Mouse (Mus musculus) liver, embryonic 11.5 days (tissue): Measurements from ENCODE around the gene Cabp1. TPM values are rescaled to one million over a fixed set of nuclear protein-coding genes. Genes with fewer than 3 reads are reported as not detected.

Experiments used
- ATAC-seq: fragments of 200-750 bp; cut with Nextera tagmentation; replicated peaks from 2 replicates; pipeline ENCODE4 v1.8.0; 2017; ENCODE audit warnings: moderate number of reproducible peaks, mild to moderate bottlenecking, moderate TSS enrichment, moderate library complexity; ENCODE audit not compliant: low FRiP score
- DNase-seq: peaks from one replicate; pipeline ENCODE4 v3.0.0-alpha.2; 2017; ENCODE audit warnings: low spot score
- H3K27ac ChIP-seq: fragments of 300-500 bp; sonication (generic); 2 replicates; pipeline ENCODE4 v1.5.1; 2014; ENCODE audit warnings: mild to moderate bottlenecking, low read depth, low read length, control low read depth
- H3K27me3 ChIP-seq: fragments of 300-500 bp; sonication (generic); replicated peaks from 2 replicates; pipeline ENCODE4 v1.6.1; 2014; ENCODE audit warnings: low read length, mixed read lengths; ENCODE audit not compliant: control insufficient read depth, insufficient read depth
- H3K36me3 ChIP-seq: fragments of 300-500 bp; sonication (generic); 2 replicates; pipeline ENCODE4 v1.6.1; 2014; ENCODE audit warnings: mild to moderate bottlenecking, low read length, moderate library complexity, mixed read lengths; ENCODE audit not compliant: control insufficient read depth, insufficient read depth
- H3K4me1 ChIP-seq: fragments of 300-500 bp; sonication (generic); replicated peaks from 2 replicates; pipeline ENCODE4 v1.6.1; 2014; ENCODE audit warnings: low read length, mixed read lengths; ENCODE audit not compliant: control insufficient read depth, insufficient read depth
- H3K4me2 ChIP-seq: fragments of 300-500 bp; sonication (generic); 2 replicates; pipeline ENCODE4 v1.6.1; 2014; ENCODE audit warnings: mild to moderate bottlenecking, control low read depth, moderate library complexity
- H3K4me3 ChIP-seq: fragments of 300-500 bp; sonication (generic); 2 replicates; pipeline ENCODE4 v1.5.1; 2014; ENCODE audit warnings: low read depth, low read length, control low read depth
- H3K9ac ChIP-seq: fragments of 300-500 bp; sonication (generic); 2 replicates; pipeline ENCODE4 v1.6.1; 2014; ENCODE audit warnings: low read depth, low read length, control low read depth
- H3K9me3 ChIP-seq: fragments of 300-500 bp; sonication (generic); 2 replicates; pipeline ENCODE4 v1.6.1; 2016; ENCODE audit warnings: low read length, inconsistent platforms, mixed read lengths; ENCODE audit not compliant: control insufficient read depth
- WGBS: fragments of 180-500 bp; shearing (Covaris S2); extraction: QIAGEN DNeasy Blood & Tissue Kit; methylation state at CpG from one replicate; pipeline ENCODE4 v1.1.7; 2014; 5-methylcytosine and 5-hydroxymethylcytosine counted together
- polyA plus RNA-seq: library from polyadenylated mRNA; unstranded; fragments of >200 nt; fragmentation: Nextera tagmentation; extraction: Ambion mirVana; gene quantifications from 2 replicates; pipeline ENCODE4 v1.2.1, GENCODE M21; 2014

Cabp1 gene
- polyA plus RNA-seq, 1 experiment from 2014 or later, result 0.89 TPM

GRCm38 (mm10) chr5:115204562-115205311, 10.6 kb upstream of the Cabp1 start:
- Histone ChIP-seq H3K27me3 (peaks cover 26% of the 10 kb centered on the region), H3K9me3 (no peaks in the 10 kb centered on the region), H3K4me3 (peak overlapping the region; percentile 33), H3K4me2 (peak overlapping the region; percentile 63), H3K36me3 (no peaks in the 10 kb centered on the region), H3K27ac (no peak overlapping the region), H3K4me1 (peaks cover 10% of the 10 kb centered on the region), H3K9ac (peak overlapping the region; percentile 37; the same call in 1 of the 2 replicates)
- ATAC-seq (no peak), DNase-seq (peak; percentile 61)
- WGBS, result 4% methylated on average over 31 of the region's 31 CpGs

- Histone ChIP-seq H3K36me3 (no peaks in the 10 kb centered on the region), H3K9me3 (no peaks in the 10 kb centered on the region), H3K4me2 (peak overlapping the region; percentile 63), H3K27ac (no peak overlapping the region), H3K4me3 (peak overlapping the region; percentile 33; the same call in 1 of the 2 replicates), H3K4me1 (peaks cover 10% of the 10 kb centered on the region), H3K9ac (peak overlapping the region; percentile 37; the same call in 1 of the 2 replicates), H3K27me3 (peaks cover 26% of the 10 kb centered on the region)
- DNase-seq (no peak), ATAC-seq (no peak)
- 12% methylated on average over 23 of the region's 23 CpGs for WGBS
These were observed 9.8 kb upstream of the Cabp1 start for GRCm38 (mm10) chr5:115203735-115204561.

DNA sequence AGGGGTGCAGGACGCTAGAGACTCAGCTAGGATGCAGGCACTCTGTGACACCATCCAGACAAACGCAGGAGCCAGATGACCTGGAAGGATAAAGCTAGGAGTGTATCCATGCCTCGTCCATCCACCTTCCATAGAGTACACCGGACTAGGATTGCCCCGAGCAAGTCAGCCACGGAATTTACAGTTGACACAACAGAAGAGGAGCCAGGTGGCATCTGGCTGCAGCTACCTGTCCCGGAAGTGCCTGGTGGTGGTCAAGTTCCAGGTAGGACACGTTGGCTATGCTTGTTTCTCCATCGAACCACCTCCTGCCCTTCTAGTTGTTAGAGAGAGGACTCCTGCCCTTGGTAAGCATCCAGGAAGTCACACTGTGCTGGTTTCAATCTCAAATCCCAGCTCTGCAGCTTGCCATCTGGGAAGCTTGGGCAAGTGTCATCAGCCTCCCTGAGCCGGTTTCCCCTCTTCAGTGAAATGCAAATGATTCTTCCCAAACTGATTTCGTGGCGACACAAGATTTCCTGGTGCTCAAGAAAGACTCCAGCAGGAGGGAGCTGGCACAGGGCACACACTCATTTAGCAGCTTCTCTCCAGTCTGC, 543 bp upstream of the Cabp1 start:
- Histone ChIP-seq H3K9me3 (no peaks in the 10 kb centered on the region), H3K27ac (no peak overlapping the region), H3K9ac (peak overlapping the region; percentile 20; the same call in 1 of the 2 replicates), H3K4me1 (peaks cover 12% of the 10 kb centered on the region), H3K27me3 (peaks cover 68% of the 10 kb centered on the region), H3K36me3 (no peaks in the 10 kb centered on the region), H3K4me3 (peak overlapping the region; percentile 64), H3K4me2 (peak overlapping the region; percentile 98)
- DNase-seq (no peak), ATAC-seq (no peak)
- WGBS, result 9% methylated on average over 12 of the region's 12 CpGs

DNA sequence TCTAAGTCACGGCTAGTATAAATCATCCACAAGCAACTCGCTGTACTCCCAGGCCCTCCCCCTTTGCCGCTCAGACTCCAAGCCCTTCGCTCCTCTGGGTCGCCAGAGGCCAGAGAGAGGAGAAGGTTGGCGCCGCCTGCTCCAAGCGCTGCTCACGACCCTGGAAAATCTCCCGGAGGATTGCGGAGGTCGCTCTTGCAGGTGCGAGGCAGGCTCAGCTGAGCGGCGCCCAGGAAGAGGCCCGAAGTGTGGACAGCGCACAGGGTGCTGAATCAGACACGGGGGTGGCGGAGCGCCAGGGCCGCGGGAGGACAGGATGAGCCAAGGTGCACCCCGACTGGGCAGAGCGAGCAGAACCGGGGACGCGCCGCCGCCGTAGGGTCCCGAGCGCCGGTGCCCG, 955 bp downstream of the Cabp1 start:
- Histone ChIP-seq H3K4me3 (peak overlapping the region; percentile 64), H3K4me2 (peak overlapping the region; percentile 98), H3K9me3 (no peaks in the 10 kb centered on the region), H3K9ac (no peak overlapping the region), H3K36me3 (no peaks in the 10 kb centered on the region), H3K27ac (no peak overlapping the region), H3K4me1 (peaks cover 12% of the 10 kb centered on the region), H3K27me3 (peaks cover 72% of the 10 kb centered on the region)
- peak; percentile 26; the same call in 1 of the 2 replicates for ATAC-seq
- WGBS, result 2% methylated on average over 34 of the region's 34 CpGs
- DNase-seq, result peak; percentile 68

GRCm38 (mm10) chr5:115192828-115193195, 1.4 kb downstream of the Cabp1 start:
- H3K36me3 ChIP-seq, result no peaks in the 10 kb centered on the region
- peak overlapping the region; percentile 98 for H3K4me2 ChIP-seq
- 20% methylated on average over 7 of the region's 7 CpGs for WGBS
- H3K27me3 ChIP-seq, result peaks cover 71% of the 10 kb centered on the region
- peak overlapping the region; percentile 64 for H3K4me3 ChIP-seq
- H3K9ac ChIP-seq, result no peak overlapping the region
- DNase-seq (no peak), ATAC-seq (no peak)
- H3K4me1 ChIP-seq, result peaks cover 12% of the 10 kb centered on the region
- no peaks in the 10 kb centered on the region for H3K9me3 ChIP-seq
- no peak overlapping the region for H3K27ac ChIP-seq

GRCm38 (mm10) chr5:115191880-115192827, 2.0 kb downstream of the Cabp1 start:
- no peaks in the 10 kb centered on the region for H3K36me3 ChIP-seq
- DNase-seq (no peak), ATAC-seq (no peak)
- H3K4me3 ChIP-seq, result no peak overlapping the region; the same call in 1 of the 2 replicates
- no peak overlapping the region for H3K4me2 ChIP-seq
- peaks cover 15% of the 10 kb centered on the region for H3K4me1 ChIP-seq
- 12% methylated on average over 29 of the region's 29 CpGs for WGBS
- no peaks in the 10 kb centered on the region for H3K9me3 ChIP-seq
- no peak overlapping the region for H3K27ac ChIP-seq
- no peak overlapping the region for H3K9ac ChIP-seq
- H3K27me3 ChIP-seq, result peaks cover 71% of the 10 kb centered on the region

DNA sequence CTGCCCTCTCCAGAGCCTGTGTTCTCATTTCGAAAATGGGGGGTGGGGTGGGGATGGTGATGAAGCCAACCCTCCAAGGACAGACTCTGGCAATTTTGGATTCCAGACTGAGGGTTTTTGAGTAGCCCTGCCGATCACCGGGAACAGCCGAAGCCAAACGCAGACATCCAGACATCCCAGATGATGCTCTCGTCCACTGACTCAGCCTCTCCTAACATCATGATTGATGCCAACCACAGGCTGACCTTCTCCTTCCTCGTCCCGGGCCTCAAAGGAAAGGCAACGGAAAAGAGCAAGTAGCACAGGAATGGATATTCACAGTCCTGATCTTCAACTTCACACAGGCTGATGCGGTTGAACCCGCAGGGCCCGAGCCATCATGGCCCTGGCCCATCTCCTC, 4.1 kb downstream of the Cabp1 start:
- Histone ChIP-seq H3K9me3 (no peaks in the 10 kb centered on the region), H3K27me3 (peaks cover 71% of the 10 kb centered on the region), H3K27ac (no peak overlapping the region), H3K36me3 (no peaks in the 10 kb centered on the region), H3K9ac (no peak overlapping the region), H3K4me1 (peaks cover 23% of the 10 kb centered on the region), H3K4me3 (no peak overlapping the region), H3K4me2 (no peak overlapping the region)
- ATAC-seq, result no peak
- WGBS, result 64% methylated on average over 12 of the region's 12 CpGs
- DNase-seq, result no peak

DNA sequence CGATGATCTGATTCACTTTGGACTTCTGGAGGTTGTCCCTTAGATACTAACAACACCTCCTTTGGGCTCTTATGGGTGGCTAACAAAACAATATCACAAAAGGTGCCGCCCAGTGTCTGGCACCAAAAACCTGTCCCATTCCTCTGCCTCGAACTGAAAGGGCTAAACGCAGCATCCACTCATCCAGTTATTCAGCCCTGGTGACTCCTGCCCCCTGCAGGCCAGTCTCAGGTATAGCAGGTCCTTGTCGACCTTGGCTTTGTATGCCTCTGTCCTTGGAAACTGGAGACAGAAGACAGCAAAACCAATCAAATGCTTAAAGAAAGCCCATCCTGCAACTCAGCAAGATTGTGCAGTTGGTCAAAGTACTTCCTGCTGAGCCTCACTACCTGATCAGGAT, 5.4 kb downstream of the Cabp1 start:
- Histone ChIP-seq H3K4me3 (no peak overlapping the region), H3K27ac (no peak overlapping the region), H3K4me2 (no peak overlapping the region), H3K4me1 (peaks cover 19% of the 10 kb centered on the region), H3K36me3 (no peaks in the 10 kb centered on the region), H3K9ac (no peak overlapping the region), H3K27me3 (peaks cover 60% of the 10 kb centered on the region), H3K9me3 (no peaks in the 10 kb centered on the region)
- 46% methylated on average over 5 of the region's 5 CpGs for WGBS
- DNase-seq, result no peak
- no peak for ATAC-seq
